Mouse (Mus musculus) spleen, adult 2 months (tissue): ENCODE measurements around the gene Clec3b.

Source experiments
- CTCF ChIP-seq: fragments of 200-500 bp; IDR thresholded peaks from 2 replicates; pipeline ENCODE4 v1.5.1; 2011; ENCODE audit warnings: mild to moderate bottlenecking, inconsistent platforms; ENCODE audit not compliant: insufficient read depth, insufficient read length, insufficient replicate concordance; ENCODE audit errors: extremely low read depth
- POLR2A ChIP-seq: fragments of 200-500 bp; IDR thresholded peaks from 2 replicates; pipeline ENCODE4 v1.6.1; 2011; ENCODE audit warnings: low read depth, low read length, inconsistent platforms

DNA sequence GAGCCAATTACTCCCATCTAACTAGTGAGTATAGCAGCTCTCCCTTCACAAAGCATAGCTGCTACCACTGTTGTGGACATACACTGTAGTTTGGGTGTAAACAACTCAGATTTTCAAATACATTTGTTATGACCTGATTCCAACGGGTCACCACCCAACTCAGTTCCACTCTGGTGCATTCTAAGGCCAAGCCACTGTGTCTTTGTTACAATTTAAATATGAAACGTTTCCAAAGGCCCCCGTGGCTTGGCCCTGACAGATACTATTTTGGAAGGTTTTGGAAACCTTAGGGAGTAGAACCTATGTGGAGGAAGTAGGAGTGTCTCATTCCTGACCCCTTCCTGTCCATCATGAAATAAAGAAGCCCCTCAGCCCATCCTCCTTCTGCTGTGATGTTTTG is 49.4 kb downstream of the Clec3b start:
- TF ChIP-seq POLR2A: no peak
- no peak for TF ChIP-seq CTCF
